Mouse (Mus musculus): ENCODE measurements around the gene Kpna3. TPM values are rescaled to one million over a fixed set of nuclear protein-coding genes. Genes with fewer than 3 reads are reported as not detected.
"Not testable (repeated sequence)": the region's sequence is repeated elsewhere in the genome, so short reads cannot be mapped to it uniquely, and the experiment has no call there.

The Kpna3 gene
- polyA plus RNA-seq, 1 experiment from 2014 or later = 107 TPM

DNA sequence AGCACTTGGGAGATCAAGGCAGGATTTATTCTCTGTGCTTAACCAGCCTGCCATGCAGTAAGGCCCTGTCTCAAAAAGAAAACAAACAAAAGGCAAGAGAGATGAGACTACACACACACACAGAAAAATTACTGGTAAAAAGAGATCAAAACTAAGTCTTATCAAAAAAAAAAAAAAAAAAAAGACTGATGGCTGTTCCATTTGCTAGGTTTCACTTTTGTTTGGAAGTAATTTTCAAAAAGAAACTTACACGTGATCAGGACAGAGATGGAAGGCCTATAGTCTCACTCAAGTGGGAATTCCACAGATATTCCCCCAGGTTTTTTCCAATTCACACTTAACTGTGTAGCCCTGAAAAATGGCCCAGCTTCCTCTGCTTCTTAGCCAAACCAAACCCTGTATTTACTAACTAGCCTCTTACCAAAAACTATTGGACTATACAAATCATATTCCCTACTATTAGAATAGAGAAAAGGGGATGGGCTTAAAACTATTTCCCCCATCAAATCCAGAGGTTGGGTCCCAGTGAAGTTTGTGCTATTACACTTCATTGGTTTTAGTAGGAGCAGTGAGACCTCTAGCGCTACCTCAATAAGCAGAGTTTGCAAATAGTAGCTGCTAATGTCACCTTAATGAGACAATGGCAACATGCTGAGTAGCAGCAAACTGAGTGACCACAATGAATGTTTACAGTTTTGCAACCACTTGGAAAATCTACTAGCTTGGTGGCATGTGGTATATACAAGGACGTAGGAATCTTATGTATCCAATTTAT, 1.3 kb downstream of the Kpna3 start:
- Histone ChIP-seq H3K27ac (ENCODE audit: low read depth, low read length) (no peak overlapping the region), H3K9me3 (ENCODE audit: control insufficient read depth, low read length) (no peaks in the 10 kb centered on the region), H3K27me3 (ENCODE audit: control insufficient read depth, insufficient read depth, low read length) (no peaks in the 10 kb centered on the region), H3K36me3 (ENCODE audit: control insufficient read depth, insufficient read depth, low read length) (no peaks in the 10 kb centered on the region), H3K4me3 (ENCODE audit: low read depth, low read length) (peak overlapping the region; percentile 86), H3K9ac (ENCODE audit: low read length) (peak overlapping the region; percentile 94), H3K4me2 (ENCODE audit: low read depth, low read length, severe bottlenecking) (peak overlapping the region; percentile 52), H3K4me1 (replicated peaks; ENCODE audit: control insufficient read depth, insufficient read depth, low read length) (peaks cover 7% of the 10 kb centered on the region)
- 19% methylated on average over 3 of the region's 3 CpGs for WGBS
- ATAC-seq (replicated peaks; ENCODE audit: low FRiP score) (no peak), DNase-seq (ENCODE audit: low spot score) (no peak)

DNA sequence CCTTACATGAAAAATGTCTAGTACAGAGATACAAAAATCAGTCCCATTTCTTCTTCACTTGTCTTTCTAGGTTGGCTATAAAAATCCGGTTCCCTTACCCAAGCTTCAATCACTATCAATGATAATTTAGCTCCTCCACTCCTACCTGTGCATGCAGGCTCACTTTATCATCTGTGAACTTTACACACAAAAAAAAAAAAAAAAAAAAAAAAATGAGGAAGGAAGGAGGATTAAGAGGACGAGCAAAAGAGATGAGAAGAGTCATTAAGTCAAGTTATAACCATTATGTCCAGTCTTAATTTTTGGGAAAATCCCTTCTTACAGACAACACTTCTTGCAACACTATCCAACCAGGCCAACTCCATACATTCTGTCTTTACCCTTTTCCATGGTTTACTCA, 2.8 kb downstream of the Kpna3 start:
- 88% methylated on average over 2 of the region's 2 CpGs for WGBS
- Histone ChIP-seq H3K4me3 (ENCODE audit: low read depth, low read length) (no peak overlapping the region), H3K36me3 (ENCODE audit: control insufficient read depth, insufficient read depth, low read length) (no peaks in the 10 kb centered on the region), H3K9me3 (ENCODE audit: control insufficient read depth, low read length) (no peaks in the 10 kb centered on the region), H3K4me2 (ENCODE audit: low read depth, low read length, severe bottlenecking) (no peak overlapping the region), H3K27ac (ENCODE audit: low read depth, low read length) (no peak overlapping the region), H3K9ac (ENCODE audit: low read length) (no peak overlapping the region), H3K27me3 (ENCODE audit: control insufficient read depth, insufficient read depth, low read length) (no peaks in the 10 kb centered on the region), H3K4me1 (replicated peaks; ENCODE audit: control insufficient read depth, insufficient read depth, low read length) (peaks cover 10% of the 10 kb centered on the region)
- ATAC-seq (replicated peaks; ENCODE audit: low FRiP score) (no peak), DNase-seq (ENCODE audit: low spot score) (no peak)

DNA sequence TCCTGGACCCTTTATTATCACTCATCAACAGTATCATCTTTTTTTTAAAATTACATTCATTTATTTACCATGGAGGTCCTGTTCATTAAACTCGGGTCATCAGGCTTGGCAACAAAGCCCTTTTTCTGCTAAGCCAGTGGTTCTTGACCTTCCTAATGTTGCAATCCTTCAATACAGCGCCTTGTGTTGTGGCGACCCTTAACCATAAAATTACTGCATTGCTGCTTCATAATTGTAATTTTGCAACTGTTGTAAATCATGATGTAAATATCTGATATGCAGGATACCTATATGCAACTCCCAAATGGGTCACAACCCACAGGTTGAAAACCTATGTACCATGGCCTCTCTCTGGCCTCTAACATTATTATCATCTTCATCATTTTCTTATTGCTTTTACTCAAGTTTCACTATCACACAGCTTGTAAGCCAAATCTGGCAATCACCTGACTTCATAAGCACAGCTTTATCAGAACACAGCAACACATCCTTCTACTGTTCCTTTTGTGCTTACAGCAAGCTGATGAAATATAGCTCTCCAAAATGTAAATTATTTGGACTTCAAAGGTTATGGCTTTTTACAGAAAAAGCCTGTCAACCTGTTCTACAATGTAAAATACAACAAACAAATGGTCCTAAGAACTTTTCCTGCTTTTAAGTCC, 11.4 kb downstream of the Kpna3 start:
- no peak for ATAC-seq (replicated peaks; ENCODE audit: low FRiP score)
- H3K9ac ChIP-seq (ENCODE audit: low read length) = no peak overlapping the region
- no peaks in the 10 kb centered on the region for H3K36me3 ChIP-seq (ENCODE audit: control insufficient read depth, insufficient read depth, low read length)
- H3K9me3 ChIP-seq (ENCODE audit: control insufficient read depth, low read length) = no peaks in the 10 kb centered on the region
- no peak overlapping the region for H3K4me2 ChIP-seq (ENCODE audit: low read depth, low read length, severe bottlenecking)
- no peak overlapping the region for H3K4me3 ChIP-seq (ENCODE audit: low read depth, low read length)
- H3K27ac ChIP-seq (ENCODE audit: low read depth, low read length) = no peak overlapping the region
- no peak for DNase-seq (ENCODE audit: low spot score)
- peaks cover 2% of the 10 kb centered on the region; the same call in 1 of the 2 replicates for H3K4me1 ChIP-seq (replicated peaks; ENCODE audit: control insufficient read depth, insufficient read depth, low read length)
- WGBS = 77% methylated on average over 3 of the region's 3 CpGs
- H3K27me3 ChIP-seq (ENCODE audit: control insufficient read depth, insufficient read depth, low read length) = no peaks in the 10 kb centered on the region

DNA sequence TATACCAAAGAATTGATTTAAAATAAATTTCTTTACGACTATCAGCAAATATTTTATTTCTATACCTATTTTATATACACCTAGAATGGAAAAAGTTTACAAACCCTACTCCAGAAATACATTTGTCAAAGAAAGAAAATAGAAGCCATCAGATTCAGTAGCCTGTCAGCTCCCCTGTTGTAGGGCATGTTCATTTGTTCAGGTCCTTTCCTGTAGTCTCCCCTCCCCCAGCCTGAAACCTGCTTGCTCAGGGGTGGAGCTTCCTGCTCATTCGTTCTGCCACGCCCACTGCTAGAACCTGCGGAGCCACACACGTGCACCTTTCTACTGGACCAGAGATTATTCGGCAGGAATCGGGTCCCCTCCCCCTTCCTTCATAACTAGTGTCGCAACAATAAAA, 12.6 kb downstream of the Kpna3 start:
- DNase-seq (ENCODE audit: low spot score); H3K36me3 ChIP-seq (ENCODE audit: control insufficient read depth, insufficient read depth, low read length); H3K4me2 ChIP-seq (ENCODE audit: low read depth, low read length, severe bottlenecking); H3K9ac ChIP-seq (ENCODE audit: low read length); H3K4me3 ChIP-seq (ENCODE audit: low read depth, low read length); H3K27me3 ChIP-seq (ENCODE audit: control insufficient read depth, insufficient read depth, low read length); ATAC-seq (replicated peaks; ENCODE audit: low FRiP score); H3K27ac ChIP-seq (ENCODE audit: low read depth, low read length); H3K4me1 ChIP-seq (replicated peaks; ENCODE audit: control insufficient read depth, insufficient read depth, low read length); H3K9me3 ChIP-seq (ENCODE audit: control insufficient read depth, low read length): not testable (repeated sequence)
- 39% methylated on average over 3 of the region's 8 CpGs for WGBS

DNA sequence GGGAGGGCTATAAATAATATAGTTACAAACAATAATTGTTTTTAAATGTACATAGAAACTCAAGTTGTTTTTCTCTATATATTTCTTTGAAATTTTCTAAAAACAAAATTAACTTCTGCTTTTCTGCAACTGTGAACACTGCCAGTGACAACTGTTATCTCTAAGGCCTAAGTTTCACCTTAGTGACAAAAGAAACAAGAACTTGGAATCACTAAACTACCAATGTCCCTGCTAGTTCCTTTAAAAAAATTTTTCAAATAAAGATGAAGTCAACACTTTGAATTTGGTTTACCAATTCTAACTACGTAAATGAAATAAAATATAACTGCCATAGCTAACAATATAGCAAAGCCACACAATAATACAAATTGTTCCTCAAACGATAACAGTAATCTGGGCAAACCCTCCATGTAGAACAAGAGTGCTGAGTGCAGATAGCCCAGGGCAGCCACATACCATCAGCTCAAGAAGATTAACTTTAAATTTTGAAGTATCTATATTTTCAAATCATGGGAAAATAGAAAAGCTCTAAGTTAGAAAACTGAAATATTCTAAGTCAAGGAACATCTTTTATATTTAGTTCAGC, 14.5 kb downstream of the Kpna3 start:
- Histone ChIP-seq H3K36me3 (ENCODE audit: control insufficient read depth, insufficient read depth, low read length) (no peaks in the 10 kb centered on the region), H3K9ac (ENCODE audit: low read length) (no peak overlapping the region), H3K4me3 (ENCODE audit: low read depth, low read length) (no peak overlapping the region), H3K9me3 (ENCODE audit: control insufficient read depth, low read length) (no peaks in the 10 kb centered on the region), H3K4me2 (ENCODE audit: low read depth, low read length, severe bottlenecking) (no peak overlapping the region), H3K27me3 (ENCODE audit: control insufficient read depth, insufficient read depth, low read length) (no peaks in the 10 kb centered on the region), H3K4me1 (replicated peaks; ENCODE audit: control insufficient read depth, insufficient read depth, low read length) (no peaks in the 10 kb centered on the region), H3K27ac (ENCODE audit: low read depth, low read length) (no peak overlapping the region)
- no peak for DNase-seq (ENCODE audit: low spot score)
- WGBS = 93% methylated on average over 2 of the region's 2 CpGs
- no peak for ATAC-seq (replicated peaks; ENCODE audit: low FRiP score)

DNA sequence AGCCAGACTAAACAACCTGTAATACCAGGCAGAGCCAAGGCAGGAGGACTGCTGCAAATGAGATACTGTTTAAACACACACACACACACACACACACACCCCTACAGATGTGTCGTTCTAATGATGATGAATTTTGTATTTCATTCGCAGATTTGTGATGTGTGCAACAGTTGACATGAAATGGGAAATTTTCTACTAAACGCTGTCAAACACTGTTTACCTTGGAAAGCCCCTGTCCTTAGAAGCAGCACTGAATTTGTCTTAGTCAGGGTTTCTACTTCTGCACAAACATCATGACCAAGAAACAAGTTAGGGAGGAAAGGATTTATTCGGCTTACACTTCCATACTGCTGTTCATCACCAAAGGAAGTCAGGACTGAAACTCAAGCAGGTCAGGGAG, 24.0 kb downstream of the Kpna3 start:
- H3K36me3 ChIP-seq (ENCODE audit: control insufficient read depth, insufficient read depth, low read length) = no peaks in the 10 kb centered on the region
- no peaks in the 10 kb centered on the region for H3K4me1 ChIP-seq (replicated peaks; ENCODE audit: control insufficient read depth, insufficient read depth, low read length)
- ATAC-seq (replicated peaks; ENCODE audit: low FRiP score) (no peak), DNase-seq (ENCODE audit: low spot score) (no peak)
- 92% methylated on average over 4 of the region's 4 CpGs for WGBS
- H3K9me3 ChIP-seq (ENCODE audit: control insufficient read depth, low read length) = no peaks in the 10 kb centered on the region
- H3K27me3 ChIP-seq (ENCODE audit: control insufficient read depth, insufficient read depth, low read length) = no peaks in the 10 kb centered on the region
- H3K4me3 ChIP-seq (ENCODE audit: low read depth, low read length) = no peak overlapping the region
- H3K9ac ChIP-seq (ENCODE audit: low read length) = no peak overlapping the region
- no peak overlapping the region for H3K27ac ChIP-seq (ENCODE audit: low read depth, low read length)
- H3K4me2 ChIP-seq (ENCODE audit: low read depth, low read length, severe bottlenecking) = no peak overlapping the region

DNA sequence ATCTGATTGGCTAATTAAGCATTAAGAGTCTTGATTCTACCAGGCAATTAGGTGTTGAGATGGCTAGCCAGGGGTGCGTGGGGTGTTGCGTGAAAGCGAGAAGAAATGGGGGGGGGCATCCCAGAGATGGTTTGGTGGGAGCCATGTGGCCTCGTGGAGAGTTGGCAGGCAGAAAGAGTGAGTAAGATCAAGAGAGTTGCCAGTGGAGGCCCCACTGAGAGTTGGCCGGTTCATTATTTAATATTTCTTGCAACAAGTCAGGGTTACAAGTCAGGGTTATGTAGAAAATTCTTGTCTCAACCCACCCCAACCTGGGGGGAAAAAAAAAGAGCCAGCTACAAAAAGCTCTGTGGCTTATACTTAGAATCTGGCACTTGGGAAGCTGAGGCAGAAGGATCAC, 24.4 kb downstream of the Kpna3 start:
- no peaks in the 10 kb centered on the region for H3K9me3 ChIP-seq (ENCODE audit: control insufficient read depth, low read length)
- WGBS = 81% methylated on average over 5 of the region's 5 CpGs
- no peak overlapping the region for H3K27ac ChIP-seq (ENCODE audit: low read depth, low read length)
- no peak for ATAC-seq (replicated peaks; ENCODE audit: low FRiP score)
- H3K9ac ChIP-seq (ENCODE audit: low read length) = no peak overlapping the region
- DNase-seq (ENCODE audit: low spot score) = no peak
- no peaks in the 10 kb centered on the region for H3K4me1 ChIP-seq (replicated peaks; ENCODE audit: control insufficient read depth, insufficient read depth, low read length)
- H3K4me3 ChIP-seq (ENCODE audit: low read depth, low read length) = no peak overlapping the region
- no peaks in the 10 kb centered on the region for H3K27me3 ChIP-seq (ENCODE audit: control insufficient read depth, insufficient read depth, low read length)
- H3K4me2 ChIP-seq (ENCODE audit: low read depth, low read length, severe bottlenecking) = no peak overlapping the region
- H3K36me3 ChIP-seq (ENCODE audit: control insufficient read depth, insufficient read depth, low read length) = no peaks in the 10 kb centered on the region

DNA sequence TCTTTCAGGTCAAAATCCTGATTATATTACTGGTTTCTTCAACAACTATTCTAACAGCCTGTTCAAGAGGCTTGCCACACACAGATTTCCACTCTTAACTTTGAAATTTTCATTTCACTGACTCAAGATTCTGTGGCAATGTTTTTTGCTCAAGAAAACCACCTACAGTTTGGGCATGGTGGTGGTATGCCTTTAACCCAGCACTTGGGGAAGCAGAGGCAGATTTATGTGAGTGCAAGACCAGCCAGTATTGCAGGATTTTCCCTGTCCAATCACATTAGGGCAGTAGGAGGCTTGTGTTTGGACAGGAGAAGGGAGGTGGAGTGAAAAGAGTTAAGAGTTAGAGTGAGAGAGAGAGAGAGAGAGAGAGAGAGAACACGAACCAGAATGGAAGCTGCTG, 24.9 kb downstream of the Kpna3 start:
- Histone ChIP-seq H3K9me3 (ENCODE audit: control insufficient read depth, low read length) (no peaks in the 10 kb centered on the region), H3K36me3 (ENCODE audit: control insufficient read depth, insufficient read depth, low read length) (no peaks in the 10 kb centered on the region), H3K4me2 (ENCODE audit: low read depth, low read length, severe bottlenecking) (no peak overlapping the region), H3K27ac (ENCODE audit: low read depth, low read length) (no peak overlapping the region), H3K9ac (ENCODE audit: low read length) (no peak overlapping the region), H3K27me3 (ENCODE audit: control insufficient read depth, insufficient read depth, low read length) (no peaks in the 10 kb centered on the region), H3K4me1 (replicated peaks; ENCODE audit: control insufficient read depth, insufficient read depth, low read length) (no peaks in the 10 kb centered on the region), H3K4me3 (ENCODE audit: low read depth, low read length) (no peak overlapping the region)
- WGBS = 23% methylated on average over 1 of the region's 1 CpGs
- no peak for ATAC-seq (replicated peaks; ENCODE audit: low FRiP score)
- no peak for DNase-seq (ENCODE audit: low spot score)

Data from forebrain, embryonic 11.5 days (tissue).